Mouse (Mus musculus): ENCODE data around the gene Ccdc172. TPM values are rescaled to one million over a fixed set of nuclear protein-coding genes. Genes with fewer than 3 reads are reported as not detected.

Ccdc172 gene
- polyA plus RNA-seq, 1 experiment from 2014 or later: not detected

GRCm38 (mm10) chr19:58525457-58526239 lies 13.9 kb downstream of the Ccdc172 start:
- no peaks in the 10 kb centered on the region for H3K36me3 ChIP-seq
- WGBS: 62% methylated on average over 12 of the region's 12 CpGs
- H3K4me1 ChIP-seq: peaks cover 14% of the 10 kb centered on the region; the same call in 1 of the 2 replicates

GRCm38 (mm10) chr19:58533077-58533476 lies 21.3 kb downstream of the Ccdc172 start:
- H3K4me2 ChIP-seq (replicated peaks): no peak overlapping the region
- H3K9me3 ChIP-seq: no peaks in the 10 kb centered on the region
- 84% methylated on average over 3 of the region's 3 CpGs for WGBS
- no peak overlapping the region for H3K4me3 ChIP-seq
- no peaks in the 10 kb centered on the region for H3K27me3 ChIP-seq
- peaks cover 17% of the 10 kb centered on the region for H3K4me1 ChIP-seq
- no peaks in the 10 kb centered on the region for H3K36me3 ChIP-seq
- no peak overlapping the region for H3K9ac ChIP-seq
- no peak for ATAC-seq (ENCODE audit: low FRiP score, low read depth)
- no peak overlapping the region for H3K27ac ChIP-seq

More at GRCm38 (mm10) chr19:58525457-58526239, 13.9 kb downstream of the Ccdc172 start:
- no peak for ATAC-seq (ENCODE audit: low FRiP score, low read depth)
- Histone ChIP-seq H3K27me3 (peaks cover 3% of the 10 kb centered on the region; the same call in 1 of the 2 replicates), H3K9ac (no peak overlapping the region), H3K27ac (no peak overlapping the region), H3K9me3 (no peaks in the 10 kb centered on the region), H3K4me2 (replicated peaks) (no peak overlapping the region), H3K4me3 (no peak overlapping the region)

GRCm38 (mm10) chr19:58536691-58537090 lies 24.9 kb downstream of the Ccdc172 start:
- H3K9ac ChIP-seq: no peak overlapping the region
- H3K4me1 ChIP-seq: peaks cover 17% of the 10 kb centered on the region
- WGBS: 59% methylated on average over 10 of the region's 10 CpGs

GRCm38 (mm10) chr19:58540396-58540795 lies 28.6 kb downstream of the Ccdc172 start:
- Histone ChIP-seq H3K9me3 (no peaks in the 10 kb centered on the region), H3K27ac (no peak overlapping the region), H3K4me1 (peaks cover 17% of the 10 kb centered on the region), H3K9ac (no peak overlapping the region), H3K27me3 (no peaks in the 10 kb centered on the region), H3K36me3 (no peaks in the 10 kb centered on the region), H3K4me3 (no peak overlapping the region), H3K4me2 (replicated peaks) (no peak overlapping the region)
- WGBS: 82% methylated on average over 5 of the region's 5 CpGs
- no peak for ATAC-seq (ENCODE audit: low FRiP score, low read depth)

More at GRCm38 (mm10) chr19:58536691-58537090, 24.9 kb downstream of the Ccdc172 start:
- no peaks in the 10 kb centered on the region for H3K9me3 ChIP-seq
- no peaks in the 10 kb centered on the region for H3K36me3 ChIP-seq
- no peak overlapping the region for H3K4me2 ChIP-seq (replicated peaks)
- H3K27ac ChIP-seq: no peak overlapping the region
- no peak overlapping the region for H3K4me3 ChIP-seq
- H3K27me3 ChIP-seq: no peaks in the 10 kb centered on the region
- no peak for ATAC-seq (ENCODE audit: low FRiP score, low read depth)

DNA sequence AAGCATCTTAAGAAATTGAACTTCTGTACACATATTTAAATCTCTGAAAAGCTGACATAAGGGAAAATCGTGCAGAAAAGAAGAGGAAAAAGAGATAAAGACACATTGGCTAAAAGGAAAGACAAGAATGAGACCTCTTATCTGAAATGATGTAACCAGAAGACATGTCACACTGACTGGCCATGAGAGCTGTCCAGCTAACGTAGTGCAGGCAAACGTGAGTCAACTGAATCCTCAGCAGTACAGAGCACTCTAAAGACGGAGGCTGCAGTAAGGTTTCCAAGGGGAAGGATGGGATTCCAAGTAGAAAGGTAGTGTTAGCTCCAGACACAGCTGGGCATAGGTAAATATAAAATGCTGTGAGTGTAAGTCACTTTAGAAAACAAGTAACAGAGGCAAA lies 36.6 kb downstream of the Ccdc172 start:
- H3K27me3 ChIP-seq: no peaks in the 10 kb centered on the region
- 40% methylated on average over 4 of the region's 4 CpGs for WGBS

GRCm38 (mm10) chr19:58550489-58550888 lies 38.7 kb downstream of the Ccdc172 start:
- peaks cover 6% of the 10 kb centered on the region for H3K4me1 ChIP-seq
- no peaks in the 10 kb centered on the region for H3K27me3 ChIP-seq

More for the DNA sequence above, 36.6 kb downstream of the Ccdc172 start:
- no peak for ATAC-seq (ENCODE audit: low FRiP score, low read depth)
- Histone ChIP-seq H3K27ac (no peak overlapping the region), H3K9me3 (no peaks in the 10 kb centered on the region), H3K4me1 (peaks cover 7% of the 10 kb centered on the region), H3K4me2 (replicated peaks) (no peak overlapping the region), H3K9ac (no peak overlapping the region), H3K4me3 (no peak overlapping the region), H3K36me3 (no peaks in the 10 kb centered on the region)

DNA sequence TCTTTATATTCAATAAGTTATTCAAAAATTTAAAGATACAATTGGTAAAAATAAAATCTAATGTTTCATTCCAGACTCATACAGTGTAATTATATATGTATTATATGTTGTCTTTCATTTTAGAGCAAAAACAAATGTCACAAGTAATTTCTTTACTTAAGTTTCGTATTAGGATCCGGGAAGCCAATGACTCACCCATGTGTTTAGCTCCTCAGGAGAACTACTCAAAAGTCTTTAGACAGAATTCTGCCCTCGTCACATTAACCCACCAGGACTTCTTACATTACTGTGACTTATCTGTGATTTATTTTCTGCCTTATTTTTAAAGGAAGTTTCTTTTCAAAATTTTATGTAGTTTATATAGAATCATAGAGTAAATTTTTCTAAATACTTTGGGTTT lies 39.1 kb downstream of the Ccdc172 start:
- Histone ChIP-seq H3K36me3 (no peaks in the 10 kb centered on the region), H3K4me3 (no peak overlapping the region), H3K9me3 (no peaks in the 10 kb centered on the region), H3K27ac (no peak overlapping the region), H3K4me2 (replicated peaks) (no peak overlapping the region), H3K9ac (no peak overlapping the region), H3K27me3 (no peaks in the 10 kb centered on the region), H3K4me1 (peaks cover 2% of the 10 kb centered on the region)
- 72% methylated on average over 3 of the region's 3 CpGs for WGBS
- no peak for ATAC-seq (ENCODE audit: low FRiP score, low read depth)

More at GRCm38 (mm10) chr19:58550489-58550888, 38.7 kb downstream of the Ccdc172 start:
- no peaks in the 10 kb centered on the region for H3K36me3 ChIP-seq
- no peak overlapping the region for H3K9ac ChIP-seq
- no peak overlapping the region for H3K4me3 ChIP-seq
- no peak overlapping the region for H3K27ac ChIP-seq
- H3K9me3 ChIP-seq: no peaks in the 10 kb centered on the region
- no peak overlapping the region for H3K4me2 ChIP-seq (replicated peaks)
- 67% methylated on average over 1 of the region's 1 CpGs for WGBS
- ATAC-seq (ENCODE audit: low FRiP score, low read depth): no peak

- 83% methylated on average over 2 of the region's 2 CpGs for WGBS
- Histone ChIP-seq H3K36me3 (no peaks in the 10 kb centered on the region), H3K4me3 (no peak overlapping the region)
These were observed 43.2 kb downstream of the Ccdc172 start for GRCm38 (mm10) chr19:58554974-58555373.

GRCm38 (mm10) chr19:58558352-58558751 lies 46.6 kb downstream of the Ccdc172 start:
- Histone ChIP-seq H3K4me1 (no peaks in the 10 kb centered on the region), H3K4me2 (replicated peaks) (no peak overlapping the region), H3K27me3 (no peaks in the 10 kb centered on the region), H3K27ac (no peak overlapping the region), H3K36me3 (no peaks in the 10 kb centered on the region), H3K9ac (no peak overlapping the region), H3K4me3 (no peak overlapping the region), H3K9me3 (no peaks in the 10 kb centered on the region)
- WGBS: 42% methylated on average over 5 of the region's 5 CpGs
- ATAC-seq (ENCODE audit: low FRiP score, low read depth): no peak

More at GRCm38 (mm10) chr19:58554974-58555373, 43.2 kb downstream of the Ccdc172 start:
- H3K4me1 ChIP-seq: no peaks in the 10 kb centered on the region
- no peak overlapping the region for H3K4me2 ChIP-seq (replicated peaks)
- H3K27me3 ChIP-seq: no peaks in the 10 kb centered on the region
- no peak overlapping the region for H3K9ac ChIP-seq
- no peak overlapping the region for H3K27ac ChIP-seq
- ATAC-seq (ENCODE audit: low FRiP score, low read depth): no peak
- H3K9me3 ChIP-seq: no peaks in the 10 kb centered on the region

DNA sequence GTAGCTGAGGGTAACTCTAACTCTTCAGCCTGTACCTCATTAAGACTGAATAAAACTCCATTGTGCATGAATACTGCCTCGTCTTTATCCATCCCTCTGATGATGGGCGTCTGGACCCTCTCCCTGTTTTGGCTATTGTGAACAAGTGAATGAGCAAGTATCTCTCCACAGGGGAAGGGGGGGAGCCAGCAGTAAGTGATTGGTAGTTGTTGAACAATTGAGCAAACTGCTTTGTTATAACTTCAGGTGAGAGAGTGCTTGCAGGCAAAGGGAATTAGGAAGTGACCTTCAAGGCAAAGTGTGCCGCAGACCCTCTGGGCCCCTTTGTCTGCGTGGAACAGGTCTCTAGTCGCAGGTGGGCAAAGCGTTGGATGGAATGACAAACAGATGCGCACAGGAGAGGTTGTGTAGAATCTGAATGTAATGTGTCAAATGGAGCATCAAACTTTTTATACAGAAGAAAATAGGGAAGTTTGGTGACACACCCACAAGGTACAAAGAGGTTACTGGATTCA lies 50.6 kb downstream of the Ccdc172 start:
- ATAC-seq (ENCODE audit: low FRiP score, low read depth): no peak

DNA sequence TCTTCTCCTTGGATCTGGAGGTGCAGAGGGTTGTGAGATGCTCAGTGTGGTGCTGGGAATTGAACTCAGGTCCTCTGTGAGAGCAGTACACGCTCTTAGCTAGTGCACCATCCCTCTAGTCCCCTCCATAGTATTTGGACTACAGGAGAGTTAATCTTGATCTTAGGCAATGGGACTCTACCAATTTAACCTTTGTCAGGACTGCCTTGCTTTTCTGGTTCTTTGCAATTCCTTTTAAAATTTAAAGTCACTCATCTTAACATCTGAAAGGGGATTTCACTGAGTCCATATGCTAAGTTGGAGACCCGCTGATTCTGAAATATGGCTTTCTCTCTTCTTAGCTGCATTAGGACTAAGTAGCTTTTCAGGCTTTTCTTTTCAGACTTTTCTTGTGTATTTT lies 59.8 kb downstream of the Ccdc172 start:
- ATAC-seq (ENCODE audit: low FRiP score, low read depth): no peak
- Histone ChIP-seq H3K27me3 (no peaks in the 10 kb centered on the region), H3K9ac (no peak overlapping the region), H3K4me2 (replicated peaks) (no peak overlapping the region), H3K4me1 (0 out of 2 replicates have a peak, but pooled peaks cover 4% of the 10 kb centered on the region), H3K4me3 (no peak overlapping the region), H3K27ac (no peak overlapping the region), H3K9me3 (no peaks in the 10 kb centered on the region), H3K36me3 (no peaks in the 10 kb centered on the region)
- 78% methylated on average over 2 of the region's 2 CpGs for WGBS

More for the DNA sequence above, 50.6 kb downstream of the Ccdc172 start:
- Histone ChIP-seq H3K9ac (no peak overlapping the region), H3K4me3 (no peak overlapping the region), H3K27me3 (no peaks in the 10 kb centered on the region), H3K4me1 (no peaks in the 10 kb centered on the region), H3K27ac (no peak overlapping the region), H3K36me3 (no peaks in the 10 kb centered on the region), H3K4me2 (replicated peaks) (no peak overlapping the region), H3K9me3 (no peaks in the 10 kb centered on the region)
- WGBS: 88% methylated on average over 7 of the region's 7 CpGs

DNA sequence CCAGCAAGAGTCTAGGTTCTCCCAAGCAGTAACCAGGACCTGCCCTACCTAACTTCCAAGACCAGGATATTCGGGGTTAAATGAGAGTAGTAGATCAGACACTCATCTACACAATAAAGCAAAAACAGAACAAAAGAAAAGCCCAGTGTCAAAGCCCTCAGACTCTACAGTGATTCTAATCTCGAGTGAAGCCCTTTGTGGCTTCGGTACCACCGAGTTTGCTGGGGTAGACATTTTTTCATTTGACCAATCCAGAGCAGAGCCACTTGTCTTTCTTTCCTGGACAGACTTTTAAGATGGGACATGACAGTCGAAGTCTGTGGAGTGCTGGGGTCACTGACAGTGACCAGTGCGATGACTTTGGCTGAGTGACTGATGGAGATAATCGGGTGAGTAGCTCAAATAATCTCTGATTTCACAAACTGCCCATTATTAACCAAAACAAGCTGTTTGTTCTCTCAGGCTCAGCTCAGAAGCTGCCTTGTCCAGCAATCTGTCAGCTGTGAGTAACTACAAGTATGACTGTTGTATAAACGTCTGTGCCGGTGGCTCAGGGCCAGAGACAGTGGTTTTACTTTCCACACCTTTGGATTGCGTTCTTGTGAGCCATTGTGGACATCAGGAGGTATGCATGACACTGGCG lies 60.8 kb downstream of the Ccdc172 start:
- Histone ChIP-seq H3K9me3 (no peaks in the 10 kb centered on the region), H3K4me3 (no peak overlapping the region), H3K36me3 (no peaks in the 10 kb centered on the region), H3K4me2 (replicated peaks) (no peak overlapping the region), H3K27me3 (no peaks in the 10 kb centered on the region), H3K4me1 (0 out of 2 replicates have a peak, but pooled peaks cover 4% of the 10 kb centered on the region), H3K27ac (no peak overlapping the region), H3K9ac (no peak overlapping the region)
- 63% methylated on average over 11 of the region's 11 CpGs for WGBS
- no peak for ATAC-seq (ENCODE audit: low FRiP score, low read depth)

Data from limb, embryonic 13.5 days (tissue).